Mouse (Mus musculus) hindbrain, embryonic 11.5 days (tissue): ENCODE data around the gene Wnt5b. TPM values are rescaled to one million over a fixed set of nuclear protein-coding genes. Genes with fewer than 3 reads are reported as not detected.
"Not testable (repeated sequence)": the region's sequence is repeated elsewhere in the genome, so short reads cannot be mapped to it uniquely, and the experiment has no call there.

ENCODE experiments used
- ATAC-seq: fragments of 200-750 bp; cut with Nextera tagmentation; 2 replicates; pipeline ENCODE4 v1.8.0; 2017; ENCODE audit warnings: mild to moderate bottlenecking, moderate TSS enrichment, moderate library complexity; ENCODE audit not compliant: low FRiP score
- DNase-seq: peaks from one replicate; pipeline ENCODE4 v3.0.0-alpha.2; 2015; ENCODE audit warnings: low spot score
- H3K27ac ChIP-seq: fragments of 300-500 bp; sonication (generic); 2 replicates; pipeline ENCODE4 v1.5.1; 2014; ENCODE audit warnings: mild to moderate bottlenecking, low read depth, low read length
- H3K27me3 ChIP-seq: fragments of 300-500 bp; sonication (generic); 2 replicates; pipeline ENCODE4 v1.6.1; 2014; ENCODE audit warnings: mild to moderate bottlenecking, low read length, moderate library complexity, mixed read lengths; ENCODE audit not compliant: control insufficient read depth, insufficient read depth
- H3K36me3 ChIP-seq: fragments of 300-500 bp; sonication (generic); 2 replicates; pipeline ENCODE4 v1.6.1; 2014; ENCODE audit warnings: mild to moderate bottlenecking, low read length, moderate library complexity, mixed read lengths; ENCODE audit not compliant: control insufficient read depth, insufficient read depth
- H3K4me1 ChIP-seq: fragments of 300-500 bp; sonication (generic); replicated peaks from 2 replicates; pipeline ENCODE4 v1.6.1; 2014; ENCODE audit warnings: low read length, mixed read lengths; ENCODE audit not compliant: control insufficient read depth, insufficient read depth
- H3K4me2 ChIP-seq: fragments of 300-500 bp; sonication (generic); replicated peaks from 2 replicates; pipeline ENCODE4 v1.6.1; 2014; ENCODE audit warnings: mild to moderate bottlenecking, low read depth, low read length
- H3K4me3 ChIP-seq: fragments of 300-500 bp; sonication (generic); 2 replicates; pipeline ENCODE4 v1.5.1; 2014; ENCODE audit warnings: low read depth, low read length
- H3K9ac ChIP-seq: fragments of 300-500 bp; sonication (generic); 2 replicates; pipeline ENCODE4 v1.6.1; 2014; ENCODE audit warnings: low read depth, low read length
- H3K9me3 ChIP-seq: fragments of 300-500 bp; sonication (generic); 2 replicates; pipeline ENCODE4 v1.6.1; 2016; ENCODE audit warnings: low read length; ENCODE audit not compliant: control insufficient read depth
- WGBS: fragments of 180-500 bp; shearing (Covaris S2); extraction: QIAGEN DNeasy Blood & Tissue Kit; methylation state at CpG from one replicate; pipeline ENCODE4 v1.1.7; 2014; 5-methylcytosine and 5-hydroxymethylcytosine counted together
- polyA plus RNA-seq: library from polyadenylated mRNA; unstranded; fragments of >200 nt; fragmentation: Nextera tagmentation; extraction: Ambion mirVana; gene quantifications from 2 replicates; pipeline ENCODE4 v1.2.1, GENCODE M21; 2014

The Wnt5b gene
- polyA plus RNA-seq, 1 experiment from 2014 or later: 5.8 TPM

DNA sequence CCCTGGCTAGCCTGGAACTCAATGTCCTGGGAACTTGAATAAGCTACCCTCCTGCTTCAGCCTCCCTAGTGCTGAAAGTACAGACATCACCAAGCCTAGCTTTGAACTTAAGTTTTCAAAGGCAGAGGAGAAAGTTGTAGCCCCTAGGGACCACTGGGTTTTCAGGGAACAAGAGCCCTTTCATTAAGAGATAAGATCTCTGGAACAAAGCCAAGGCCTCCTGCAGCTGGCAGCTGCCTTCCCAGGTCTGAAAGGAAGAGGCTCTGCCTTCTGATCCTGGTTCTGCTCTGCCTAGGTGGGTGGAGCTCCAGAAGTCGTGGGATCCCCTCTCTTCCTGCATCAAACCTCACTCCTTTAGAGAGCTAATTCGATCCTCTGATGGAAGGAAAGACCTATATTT, 58.7 kb downstream of the Wnt5b start:
- Histone ChIP-seq H3K27ac (no peak overlapping the region), H3K9me3 (no peaks in the 10 kb centered on the region), H3K4me1 (peaks cover 1% of the 10 kb centered on the region; the same call in 1 of the 2 replicates), H3K9ac (no peak overlapping the region), H3K4me3 (no peak overlapping the region), H3K36me3 (no peaks in the 10 kb centered on the region), H3K27me3 (no peaks in the 10 kb centered on the region), H3K4me2 (no peak overlapping the region)
- DNase-seq (peak; percentile 25), ATAC-seq (no peak)
- 31% methylated on average over 2 of the region's 2 CpGs for WGBS

DNA sequence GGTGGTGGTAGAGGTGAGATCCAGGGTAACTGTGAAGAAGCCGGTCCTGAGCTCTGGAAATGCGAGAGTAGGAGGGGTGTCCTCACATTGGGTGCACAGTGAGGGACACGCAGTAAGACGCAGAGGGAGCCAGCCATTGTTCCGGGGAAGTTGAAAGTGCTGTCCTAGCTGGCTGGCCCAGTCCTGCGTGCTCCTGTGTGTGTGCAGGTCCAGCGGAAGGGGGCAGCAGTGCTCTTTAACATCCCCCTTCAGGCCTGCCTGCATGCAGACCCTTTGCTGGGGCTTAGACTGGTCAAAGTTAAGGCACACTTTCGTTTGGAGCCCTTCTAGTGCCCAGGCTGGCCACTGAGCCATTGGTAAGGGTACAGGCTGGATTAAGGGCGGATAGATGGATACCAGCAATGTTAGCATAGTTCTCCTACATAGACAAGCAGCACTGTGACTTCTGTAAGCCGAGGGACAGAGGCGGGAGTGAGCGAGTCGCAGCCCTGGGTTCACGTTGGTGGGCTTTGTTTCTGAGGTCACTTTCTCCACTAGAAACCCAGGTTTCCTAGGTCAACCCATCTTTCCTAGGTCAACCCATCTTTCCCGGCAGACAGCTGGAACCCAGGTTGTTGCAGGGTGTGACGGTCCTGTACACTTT, 61.1 kb downstream of the Wnt5b start:
- H3K9me3 ChIP-seq: no peaks in the 10 kb centered on the region
- no peak overlapping the region for H3K4me3 ChIP-seq
- peaks cover 4% of the 10 kb centered on the region; the same call in 1 of the 2 replicates for H3K4me1 ChIP-seq
- no peaks in the 10 kb centered on the region for H3K36me3 ChIP-seq
- ATAC-seq: peak; percentile 23; the same call in 1 of the 2 replicates
- DNase-seq: peak; percentile 80
- no peak overlapping the region for H3K27ac ChIP-seq
- no peak overlapping the region for H3K9ac ChIP-seq
- peak overlapping the region; percentile 99; the same call in 1 of the 2 replicates for H3K4me2 ChIP-seq
- no peaks in the 10 kb centered on the region for H3K27me3 ChIP-seq
- WGBS: 39% methylated on average over 16 of the region's 16 CpGs

DNA sequence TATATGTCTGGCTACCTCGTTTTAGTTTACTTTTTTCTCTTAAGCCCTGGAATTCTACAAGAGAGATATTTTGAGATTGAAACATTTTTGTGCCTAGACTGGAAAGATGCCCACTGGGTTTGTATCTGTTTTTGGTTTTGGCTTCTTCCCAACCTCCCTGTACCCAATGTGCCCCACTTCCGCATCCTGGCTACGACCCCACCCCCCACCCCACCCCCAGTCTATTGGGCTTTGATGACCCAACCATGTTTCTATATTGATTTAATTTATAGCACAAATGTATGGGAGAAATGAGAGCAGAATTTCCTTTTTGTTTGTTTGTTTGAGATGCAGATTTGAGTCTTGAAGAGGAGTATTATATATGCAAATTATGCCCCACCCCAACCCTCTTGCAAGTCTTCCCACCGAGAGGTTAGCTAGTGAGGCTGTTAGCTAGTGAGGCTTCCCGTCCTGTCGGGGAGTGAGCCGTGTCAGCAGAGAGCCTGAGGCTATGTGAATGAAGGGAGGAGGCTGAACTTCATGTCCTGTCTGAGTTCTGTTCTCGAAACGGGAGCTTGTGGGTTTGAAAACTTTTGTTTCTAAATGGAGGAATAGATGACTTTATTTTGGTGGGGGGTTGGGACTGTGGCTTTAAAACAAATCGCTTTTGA, 62.3 kb downstream of the Wnt5b start:
- 5% methylated on average over 10 of the region's 10 CpGs for WGBS
- ATAC-seq, H3K9me3 ChIP-seq, H3K27me3 ChIP-seq, H3K27ac ChIP-seq, H3K36me3 ChIP-seq, H3K4me1 ChIP-seq: not testable (repeated sequence)
- Histone ChIP-seq H3K9ac (0 out of 2 replicates have a peak overlapping the region, but pooled peaks have one; percentile 1), H3K4me2 (peak overlapping the region; percentile 99), H3K4me3 (peak overlapping the region; percentile 93)
- DNase-seq: peak; percentile 30

DNA sequence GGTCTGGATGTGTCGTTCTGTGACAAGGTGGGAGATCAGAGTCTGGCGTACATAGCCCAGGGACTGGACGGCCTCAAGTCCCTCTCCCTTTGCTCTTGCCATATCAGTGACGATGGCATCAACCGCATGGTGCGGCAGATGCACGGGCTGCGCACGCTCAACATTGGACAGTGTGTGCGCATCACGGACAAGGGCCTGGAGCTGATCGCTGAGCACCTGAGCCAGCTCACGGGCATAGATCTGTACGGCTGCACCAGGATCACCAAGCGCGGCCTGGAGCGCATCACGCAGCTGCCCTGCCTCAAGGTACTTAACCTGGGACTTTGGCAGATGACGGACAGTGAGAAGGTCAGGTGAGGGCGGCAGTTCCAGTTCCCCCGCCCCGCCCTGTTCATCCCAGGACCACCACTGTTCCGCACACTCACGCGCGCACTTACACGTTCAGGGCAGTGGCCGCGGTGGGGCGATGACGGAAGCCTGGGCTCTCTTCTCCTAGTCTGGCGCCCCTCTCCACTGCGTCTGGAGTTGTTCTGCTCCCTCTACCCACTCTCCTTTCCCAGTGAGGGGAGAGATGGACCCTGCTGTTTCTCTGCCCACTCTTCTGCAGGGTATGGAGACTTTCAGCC, 63.3 kb downstream of the Wnt5b start:
- no peak for ATAC-seq

DNA sequence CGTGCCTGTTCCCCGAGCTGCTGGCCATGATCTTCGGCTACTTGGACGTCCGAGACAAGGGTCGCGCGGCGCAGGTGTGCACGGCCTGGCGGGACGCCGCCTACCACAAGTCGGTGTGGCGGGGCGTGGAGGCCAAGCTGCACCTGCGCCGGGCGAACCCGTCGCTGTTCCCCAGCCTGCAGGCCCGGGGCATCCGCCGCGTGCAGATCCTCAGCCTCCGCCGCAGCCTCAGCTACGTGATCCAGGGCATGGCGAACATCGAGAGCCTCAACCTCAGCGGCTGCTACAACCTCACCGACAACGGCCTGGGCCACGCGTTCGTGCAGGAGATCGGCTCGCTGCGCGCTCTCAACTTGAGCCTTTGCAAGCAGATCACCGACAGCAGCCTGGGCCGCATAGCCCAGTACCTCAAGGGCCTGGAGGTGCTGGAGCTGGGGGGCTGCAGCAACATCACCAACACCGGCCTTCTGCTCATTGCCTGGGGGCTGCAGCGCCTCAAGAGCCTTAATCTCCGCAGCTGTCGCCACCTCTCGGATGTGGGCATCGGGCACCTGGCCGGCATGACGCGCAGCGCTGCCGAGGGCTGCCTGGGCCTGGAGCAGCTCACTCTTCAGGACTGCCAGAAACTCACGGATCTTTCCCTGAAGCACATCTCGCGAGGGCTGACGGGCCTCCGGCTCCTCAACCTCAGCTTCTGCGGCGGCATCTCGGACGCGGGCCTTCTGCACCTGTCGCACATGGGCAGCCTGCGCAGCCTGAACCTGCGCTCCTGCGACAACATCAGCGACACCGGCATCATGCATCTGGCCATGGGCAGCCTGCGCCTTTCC, 64.1 kb downstream of the Wnt5b start:
- under 1% methylated on average over 69 of the region's 70 CpGs for whole genome bisulfite sequencing
- DNase-seq (peak; percentile 71), ATAC-seq (peak; percentile 26)
- Histone ChIP-seq H3K4me3 (peak overlapping the region; percentile 93), H3K36me3 (no peaks in the 10 kb centered on the region), H3K27me3 (no peaks in the 10 kb centered on the region), H3K9ac (peak overlapping the region; percentile 93), H3K4me2 (peak overlapping the region; percentile 99), H3K4me1 (peaks cover 4% of the 10 kb centered on the region), H3K9me3 (no peaks in the 10 kb centered on the region), H3K27ac (peak overlapping the region; percentile 99)

More for the DNA sequence above, 63.3 kb downstream of the Wnt5b start:
- no peaks in the 10 kb centered on the region for H3K9me3 ChIP-seq
- no peaks in the 10 kb centered on the region for H3K36me3 ChIP-seq
- H3K9ac ChIP-seq: peak overlapping the region; percentile 93
- peaks cover 4% of the 10 kb centered on the region for H3K4me1 ChIP-seq
- no peaks in the 10 kb centered on the region for H3K27me3 ChIP-seq
- under 1% methylated on average over 32 of the region's 33 CpGs for WGBS
- peak overlapping the region; percentile 93 for H3K4me3 ChIP-seq
- peak overlapping the region; percentile 99 for H3K4me2 ChIP-seq
- peak overlapping the region; percentile 99; the same call in 1 of the 2 replicates for H3K27ac ChIP-seq
- peak; percentile 61 for DNase-seq

DNA sequence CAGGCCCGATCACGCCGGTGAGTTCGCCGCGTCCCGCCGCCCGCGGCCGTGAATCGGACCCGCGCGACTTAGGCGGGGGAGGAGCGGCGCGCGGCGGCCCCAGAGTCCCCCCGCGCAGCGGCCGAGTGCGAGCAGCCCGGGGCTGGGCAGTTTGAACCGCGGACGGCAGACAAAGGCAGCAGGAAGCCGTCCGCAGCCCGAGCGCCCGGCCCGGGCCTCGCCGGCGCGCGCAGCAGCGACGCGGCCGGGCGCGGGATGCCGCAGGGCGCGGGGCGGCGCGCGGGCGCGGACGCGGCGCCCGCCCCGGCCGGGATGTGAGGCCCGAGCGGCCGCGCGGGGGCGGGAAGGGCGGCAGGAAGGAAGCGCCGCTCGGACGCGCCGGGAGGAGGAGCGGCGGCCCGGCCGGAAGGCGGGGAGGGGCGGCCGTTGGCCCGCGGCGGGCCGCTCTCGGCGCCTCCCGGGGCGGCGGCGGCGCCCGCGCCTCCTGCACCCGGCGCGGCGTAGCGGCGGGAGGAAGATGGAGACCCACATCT, 64.7 kb downstream of the Wnt5b start, which contains the start of gene Fbxl14:
Fbxl14 (plus strand) TSS at position 326 of the 533 bp plus-strand sequence.
- ATAC-seq (peak; percentile 83), DNase-seq (no peak)
- H3K4me3 ChIP-seq: peak within 1 kb of the TSS; percentile 93
- peak within 1 kb of the TSS; percentile 99 for H3K4me2 ChIP-seq
- no peaks in the 10 kb centered on the region for H3K36me3 ChIP-seq
- WGBS: under 1% methylated on average over 50 of the region's 101 CpGs
- peak within 1 kb of the TSS; percentile 99 for H3K27ac ChIP-seq
- H3K9me3 ChIP-seq: no peaks in the 10 kb centered on the region
- peaks cover 4% of the 10 kb centered on the region for H3K4me1 ChIP-seq
- H3K27me3 ChIP-seq: no peaks in the 10 kb centered on the region
- H3K9ac ChIP-seq: peak within 1 kb of the TSS; percentile 93

DNA sequence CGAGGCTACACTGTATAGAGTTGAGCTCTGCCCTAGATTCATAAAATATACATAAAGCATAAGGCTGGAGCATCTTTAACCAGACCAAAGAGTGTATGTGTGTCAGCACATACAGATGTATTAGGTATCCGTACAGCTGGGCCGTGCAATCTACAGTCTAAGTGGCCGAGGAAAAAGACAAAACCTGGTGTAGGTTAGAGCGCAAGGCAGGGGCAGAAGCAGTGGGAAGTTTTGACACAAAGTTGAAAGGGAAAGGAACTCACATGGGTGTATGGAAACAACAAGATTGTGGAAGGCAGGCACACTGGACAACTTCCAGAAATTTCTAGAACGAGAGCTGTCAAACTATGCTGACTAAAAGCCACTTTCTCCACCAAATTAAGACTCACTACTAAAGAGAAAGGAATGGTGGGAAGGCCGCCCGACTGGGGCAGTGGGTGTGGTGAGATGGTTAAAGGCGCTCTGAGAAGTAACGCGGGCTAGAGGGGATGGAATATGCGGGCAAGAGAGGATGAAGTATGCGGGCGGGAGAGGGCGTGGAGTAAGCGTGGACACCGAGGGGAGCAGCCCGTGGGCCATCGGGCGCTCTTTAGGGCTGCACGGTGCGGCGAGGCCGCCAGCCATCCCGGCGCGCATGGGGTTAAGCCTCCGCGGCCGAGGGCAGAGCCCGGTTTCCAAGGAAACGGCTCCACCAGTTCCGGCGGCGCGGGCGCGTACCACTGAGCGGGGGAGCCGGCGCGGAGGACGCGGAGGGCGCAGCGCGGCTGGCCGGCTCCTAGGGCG, 65.4 kb downstream of the Wnt5b start:
- Histone ChIP-seq H3K27me3 (no peaks in the 10 kb centered on the region), H3K4me3 (peak overlapping the region; percentile 93), H3K9me3 (no peaks in the 10 kb centered on the region), H3K9ac (peak overlapping the region; percentile 93), H3K4me1 (peaks cover 4% of the 10 kb centered on the region), H3K4me2 (peak overlapping the region; percentile 65), H3K36me3 (no peaks in the 10 kb centered on the region), H3K27ac (peak overlapping the region; percentile 99)
- ATAC-seq (peak; percentile 93), DNase-seq (peak; percentile 94)
- 2% methylated on average over 44 of the region's 49 CpGs for WGBS
